Mouse (Mus musculus): ENCODE data around the gene Exoc3l. TPM values are rescaled to one million over a fixed set of nuclear protein-coding genes. Genes with fewer than 3 reads are reported as not detected.
"Not testable (repeated sequence)": the region's sequence is repeated elsewhere in the genome, so short reads cannot be mapped to it uniquely, and the experiment has no call there.

Gene Exoc3l
- polyA plus RNA-seq, 1 experiment, result 10.4 TPM

DNA sequence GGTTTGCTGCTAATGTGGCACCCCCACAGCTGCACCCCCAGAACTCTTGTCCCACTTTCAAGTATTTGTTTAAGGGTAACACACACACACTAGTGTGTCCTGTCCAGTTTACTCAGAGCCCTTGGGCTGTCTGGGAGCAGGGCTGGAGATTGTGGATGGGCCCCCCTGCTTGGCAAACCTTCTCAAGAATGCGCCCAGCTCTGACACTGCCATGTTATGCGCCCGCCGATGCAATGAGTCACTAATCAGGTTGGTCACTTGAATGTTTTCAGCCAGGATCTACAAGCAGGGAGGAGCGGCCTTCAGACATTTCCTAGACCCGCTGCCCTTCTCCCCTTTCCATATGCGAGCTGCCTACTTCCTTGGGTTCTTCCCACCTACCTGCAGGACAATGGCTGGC is 3.4 kb downstream of the Exoc3l start:
- no peak overlapping the region for H3K27ac ChIP-seq (ENCODE audit: control insufficient read depth, insufficient read depth, low read depth, low read length, poor library complexity)
- no peak for TF ChIP-seq CTCF (IDR thresholded peaks at IDR 0.05; ENCODE audit: control insufficient read depth, insufficient read depth, low read length)
- no peak for TF ChIP-seq POLR2A (IDR thresholded peaks at IDR 0.05; ENCODE audit: borderline replicate concordance, control insufficient read depth, low read depth, low read length)
- H3K4me1 ChIP-seq (ENCODE audit: control insufficient read depth, insufficient read depth, low read length), result peaks cover 5% of the 10 kb centered on the region
- H3K4me3 ChIP-seq (replicated peaks; ENCODE audit: control insufficient read depth, low read depth, low read length), result no peak overlapping the region
- 89% methylated on average over 7 of the region's 7 CpGs for WGBS

GRCm38 (mm10) chr8:105291802-105292201 is 4.1 kb downstream of the Exoc3l start:
- WGBS, result 52% methylated on average over 3 of the region's 3 CpGs
- not testable (repeated sequence) for H3K27ac ChIP-seq (ENCODE audit: control insufficient read depth, insufficient read depth, low read depth, low read length, poor library complexity); H3K4me3 ChIP-seq (replicated peaks; ENCODE audit: control insufficient read depth, low read depth, low read length); H3K4me1 ChIP-seq (ENCODE audit: control insufficient read depth, insufficient read depth, low read length)
- peak; percentile 6; the same call in 1 of the 2 replicates for TF ChIP-seq CTCF (IDR thresholded peaks at IDR 0.05; ENCODE audit: control insufficient read depth, insufficient read depth, low read length)

DNA sequence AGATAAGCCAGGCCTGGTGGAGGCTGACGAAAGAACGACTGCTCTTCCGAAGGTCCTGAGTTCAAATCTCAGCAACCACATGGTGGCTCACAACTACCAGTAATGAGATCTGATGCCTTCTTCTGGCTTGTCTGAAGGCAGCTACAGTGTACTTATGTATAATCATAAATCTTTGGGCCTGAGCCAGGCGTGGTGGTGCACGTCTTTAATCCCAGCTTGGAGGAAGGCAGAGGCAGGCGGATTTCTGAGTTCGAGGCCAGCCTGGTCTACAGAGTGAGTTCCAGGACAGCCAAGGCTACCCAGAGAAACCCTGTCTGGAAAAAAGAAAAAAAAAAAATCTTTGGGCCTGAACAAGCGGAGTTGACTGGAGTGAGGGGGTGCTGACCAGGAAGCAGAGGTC is 4.5 kb downstream of the Exoc3l start:
- 77% methylated on average over 8 of the region's 8 CpGs for WGBS
- not testable (repeated sequence) for H3K4me1 ChIP-seq (ENCODE audit: control insufficient read depth, insufficient read depth, low read length); H3K4me3 ChIP-seq (replicated peaks; ENCODE audit: control insufficient read depth, low read depth, low read length); H3K27ac ChIP-seq (ENCODE audit: control insufficient read depth, insufficient read depth, low read depth, low read length, poor library complexity)

- peak; percentile 98 for TF ChIP-seq CTCF (IDR thresholded peaks at IDR 0.05; ENCODE audit: control insufficient read depth, insufficient read depth, low read length)
- TF ChIP-seq POLR2A (IDR thresholded peaks at IDR 0.05; ENCODE audit: borderline replicate concordance, control insufficient read depth, low read depth, low read length), result no peak
- 27% methylated on average over 31 of the region's 31 CpGs for WGBS
- Histone ChIP-seq H3K4me1 (ENCODE audit: control insufficient read depth, insufficient read depth, low read length) (peaks cover 4% of the 10 kb centered on the region), H3K27ac (ENCODE audit: control insufficient read depth, insufficient read depth, low read depth, low read length, poor library complexity) (no peak overlapping the region), H3K4me3 (replicated peaks; ENCODE audit: control insufficient read depth, low read depth, low read length) (no peak overlapping the region)
Measured at GRCm38 (mm10) chr8:105290554-105291314, 5.2 kb downstream of the Exoc3l start.

DNA sequence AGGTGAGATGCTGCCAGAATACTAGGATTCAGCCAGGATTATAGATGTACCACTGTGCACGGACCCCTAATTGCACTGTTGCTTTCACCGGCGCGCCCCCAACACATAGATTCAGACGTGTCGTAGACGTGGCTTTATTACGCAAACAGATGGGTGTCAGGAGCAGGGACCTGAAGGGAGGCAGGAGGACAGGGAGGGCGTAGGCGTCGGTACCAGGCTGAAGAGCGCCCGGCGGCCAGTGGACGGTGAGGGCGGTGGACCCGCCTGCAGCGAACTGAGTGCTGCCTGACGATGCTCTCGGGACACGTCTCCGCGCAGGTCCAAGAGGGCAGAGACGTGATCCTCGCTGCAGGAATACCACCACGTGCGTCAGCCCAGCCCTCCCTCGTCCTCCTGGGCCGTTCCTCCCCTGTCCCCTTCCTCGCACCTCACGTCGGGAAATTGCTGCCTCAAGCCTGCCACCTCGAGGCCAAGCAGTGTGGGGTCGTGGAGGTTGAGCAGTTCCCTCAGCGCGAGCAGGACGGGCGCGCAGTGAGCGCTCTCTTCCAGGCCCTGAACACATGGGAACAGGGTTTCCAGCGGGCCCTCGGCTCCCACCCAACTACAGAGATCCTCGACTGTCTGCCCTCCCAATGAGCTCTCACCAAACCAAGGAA is 6.0 kb downstream of the Exoc3l start, which contains the start of gene 4931428F04Rik:
4931428F04Rik (minus strand) TSS at position 60 of the 656 bp plus-strand sequence.
- Histone ChIP-seq H3K27ac (ENCODE audit: control insufficient read depth, insufficient read depth, low read depth, low read length, poor library complexity) (peak within 1 kb of the TSS; percentile 51), H3K4me3 (replicated peaks; ENCODE audit: control insufficient read depth, low read depth, low read length) (peak within 1 kb of the TSS; percentile 80), H3K4me1 (ENCODE audit: control insufficient read depth, insufficient read depth, low read length) (peaks cover 4% of the 10 kb centered on the region)
- TF ChIP-seq POLR2A (IDR thresholded peaks at IDR 0.05; ENCODE audit: borderline replicate concordance, control insufficient read depth, low read depth, low read length) (no peak), CTCF (IDR thresholded peaks at IDR 0.05; ENCODE audit: control insufficient read depth, insufficient read depth, low read length) (peak; percentile 57; the same call in 1 of the 2 replicates)
- WGBS, result 5% methylated on average over 43 of the region's 43 CpGs

DNA sequence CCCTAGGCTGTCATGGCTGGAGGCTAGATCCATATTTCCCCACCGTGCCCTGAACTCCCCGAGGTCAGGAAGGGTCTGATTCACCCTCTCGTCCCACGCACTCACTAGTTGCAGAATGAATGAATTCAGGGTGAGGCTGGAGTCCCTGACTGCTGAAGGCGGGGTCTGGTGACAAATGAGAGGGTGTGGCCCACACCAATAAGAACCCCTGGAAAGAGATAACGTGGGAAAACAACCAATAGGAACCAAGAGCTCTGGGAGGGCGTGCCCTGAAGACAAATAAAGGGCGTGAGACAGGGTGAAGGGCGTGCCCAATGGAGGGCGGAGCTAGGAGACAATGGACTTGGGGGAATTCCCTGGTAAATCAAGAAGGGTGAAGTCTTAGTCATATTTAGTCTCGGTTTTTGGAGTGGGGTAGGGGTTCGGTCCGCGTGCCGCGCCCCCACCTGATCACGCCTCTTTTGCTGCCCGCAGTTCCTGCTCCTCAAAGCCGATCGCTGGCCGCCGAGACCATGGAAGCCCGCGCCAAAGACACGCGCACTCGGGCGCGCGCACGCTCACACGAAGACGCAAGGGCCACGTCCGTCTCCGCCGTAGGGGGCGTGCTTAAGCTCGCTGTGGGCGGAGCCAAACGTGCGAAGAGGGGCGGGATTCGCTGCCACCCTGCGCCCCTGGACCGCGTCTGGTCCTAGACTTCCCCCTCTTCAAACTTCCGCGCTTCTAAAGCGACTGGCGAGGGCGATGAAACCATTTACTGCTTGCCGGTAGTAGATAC is 6.8 kb downstream of the Exoc3l start:
- Histone ChIP-seq H3K4me3 (replicated peaks; ENCODE audit: control insufficient read depth, low read depth, low read length) (peak overlapping the region; percentile 80), H3K27ac (ENCODE audit: control insufficient read depth, insufficient read depth, low read depth, low read length, poor library complexity) (peak overlapping the region; percentile 51), H3K4me1 (ENCODE audit: control insufficient read depth, insufficient read depth, low read length) (peaks cover 4% of the 10 kb centered on the region)
- under 1% methylated on average over 53 of the region's 53 CpGs for WGBS
- TF ChIP-seq CTCF (IDR thresholded peaks at IDR 0.05; ENCODE audit: control insufficient read depth, insufficient read depth, low read length) (peak; percentile 18; the same call in 1 of the 2 replicates), POLR2A (IDR thresholded peaks at IDR 0.05; ENCODE audit: borderline replicate concordance, control insufficient read depth, low read depth, low read length) (peak; percentile 66; the same call in 1 of the 2 replicates)

DNA sequence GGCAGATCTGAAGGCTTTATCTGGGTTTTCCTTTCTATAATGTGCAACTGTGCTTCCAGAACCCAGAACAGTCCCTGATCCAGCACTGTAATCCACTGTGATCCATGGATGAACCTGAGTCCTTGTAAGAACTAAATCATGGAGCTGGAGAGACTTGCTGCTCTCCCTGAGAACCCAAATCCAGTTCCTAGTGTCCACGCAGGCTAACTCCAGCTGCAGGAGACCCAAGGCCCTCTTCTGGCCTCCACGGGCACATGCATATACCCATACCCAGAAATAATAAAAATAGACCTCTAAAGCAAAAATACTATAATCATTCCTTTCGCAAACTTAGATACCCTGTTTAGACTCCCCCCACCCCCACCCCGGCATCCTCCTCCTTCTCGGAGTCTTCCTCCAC is 7.7 kb downstream of the Exoc3l start:
- TF ChIP-seq CTCF (IDR thresholded peaks at IDR 0.05; ENCODE audit: control insufficient read depth, insufficient read depth, low read length), result no peak
- no peak for TF ChIP-seq POLR2A (IDR thresholded peaks at IDR 0.05; ENCODE audit: borderline replicate concordance, control insufficient read depth, low read depth, low read length)
- WGBS, result 90% methylated on average over 5 of the region's 5 CpGs
- peaks cover 4% of the 10 kb centered on the region for H3K4me1 ChIP-seq (ENCODE audit: control insufficient read depth, insufficient read depth, low read length)
- no peak overlapping the region for H3K4me3 ChIP-seq (replicated peaks; ENCODE audit: control insufficient read depth, low read depth, low read length)
- H3K27ac ChIP-seq (ENCODE audit: control insufficient read depth, insufficient read depth, low read depth, low read length, poor library complexity), result no peak overlapping the region

DNA sequence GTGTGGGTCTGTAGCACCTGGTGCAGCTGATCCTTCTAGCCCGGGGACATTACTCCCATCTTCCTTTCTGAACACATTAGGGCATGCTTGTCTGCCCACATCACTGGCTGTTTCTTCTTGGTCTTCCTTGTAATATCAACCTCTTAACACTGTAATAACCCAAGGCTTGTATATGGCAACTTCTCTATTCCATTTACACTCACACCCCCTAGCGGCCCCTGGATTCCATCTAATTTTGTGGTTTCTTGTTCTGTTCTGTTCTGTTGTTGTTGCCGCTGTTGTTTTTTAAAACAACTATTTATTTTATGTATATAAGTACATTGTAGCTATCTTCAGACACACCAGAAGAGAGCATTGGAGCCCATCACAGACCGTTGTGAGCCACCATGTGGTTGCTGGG is 9.0 kb downstream of the Exoc3l start:
- Histone ChIP-seq H3K4me3 (replicated peaks; ENCODE audit: control insufficient read depth, low read depth, low read length) (no peak overlapping the region), H3K4me1 (ENCODE audit: control insufficient read depth, insufficient read depth, low read length) (peaks cover 4% of the 10 kb centered on the region), H3K27ac (ENCODE audit: control insufficient read depth, insufficient read depth, low read depth, low read length, poor library complexity) (no peak overlapping the region)
- WGBS, result 79% methylated on average over 4 of the region's 4 CpGs
- TF ChIP-seq CTCF (IDR thresholded peaks at IDR 0.05; ENCODE audit: control insufficient read depth, insufficient read depth, low read length) (no peak), POLR2A (IDR thresholded peaks at IDR 0.05; ENCODE audit: borderline replicate concordance, control insufficient read depth, low read depth, low read length) (no peak)

All from bone marrow, adult 2 months (tissue).